Mouse (Mus musculus) v-Abl transformed pro-B cells (cell line): ENCODE measurements around the gene Olfr669.
"Not testable (repeated sequence)": the region's sequence is repeated elsewhere in the genome, so short reads cannot be mapped to it uniquely, and the experiment has no call there.

Experiments used
- in situ Hi-C, 2 experiments: fragments of 400-800 bp; cut with MboI; formaldehyde crosslinking; loops; one replicate each; pipeline ENCODE4 v1.15.1; 2025; ENCODE audit not compliant: unreplicated experiment in 2 of 2

Olfr669 gene

GRCm38 (mm10) chr7:104933940-104934339, at the start of gene Olfr669:
Olfr669 (plus strand) TSS chr7:104934240.
- in situ Hi-C loops, result no loop called here

- in situ Hi-C loops, result no loop called here
Observed at GRCm38 (mm10) chr7:104895852-104896251, 38.2 kb upstream of the Olfr669 start, which contains the start of gene Olfr666. Olfr666 (minus strand) TSS chr7:104895952.

- in situ Hi-C loops, result no loop called here
Observed at GRCm38 (mm10) chr7:104921382-104921781, 12.7 kb upstream of the Olfr669 start, which contains the start of gene Olfr667. Olfr667 (minus strand) TSS chr7:104921482.

- in situ Hi-C loops, result no loop called here
Observed at GRCm38 (mm10) chr7:104927957-104928356, 6.1 kb upstream of the Olfr669 start, which contains the start of gene Olfr668. Olfr668 (minus strand) TSS chr7:104928057.

DNA sequence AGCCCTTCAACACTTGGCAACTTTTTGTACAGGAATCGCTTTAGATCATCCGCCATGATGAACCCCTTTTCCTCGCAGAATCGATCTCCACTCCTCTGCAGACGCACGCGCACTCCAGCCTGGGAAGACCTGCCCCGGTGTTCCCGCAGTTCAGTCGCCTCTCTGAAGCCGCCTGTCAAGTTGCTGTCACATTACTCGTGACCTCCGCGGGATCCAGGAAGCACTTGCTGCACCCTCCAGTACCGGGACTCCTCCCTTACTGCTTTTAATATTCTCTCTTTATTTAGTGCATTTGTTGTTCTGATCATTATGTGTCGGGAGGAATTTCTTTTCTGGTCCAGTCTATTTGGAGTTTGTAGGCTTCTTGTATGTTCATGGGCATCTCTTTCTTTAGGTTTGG, 16.2 kb downstream of the Olfr669 start:
- in situ Hi-C loops, result not testable (repeated sequence)

GRCm38 (mm10) chr7:104962520-104962919, 28.5 kb downstream of the Olfr669 start, which contains the start of gene Olfr670:
Olfr670 (minus strand) TSS chr7:104962620.
- in situ Hi-C loops, result no loop called here

GRCm38 (mm10) chr7:104972507-104972906, 38.5 kb downstream of the Olfr669 start:
- in situ Hi-C loops, result not testable (repeated sequence)

DNA sequence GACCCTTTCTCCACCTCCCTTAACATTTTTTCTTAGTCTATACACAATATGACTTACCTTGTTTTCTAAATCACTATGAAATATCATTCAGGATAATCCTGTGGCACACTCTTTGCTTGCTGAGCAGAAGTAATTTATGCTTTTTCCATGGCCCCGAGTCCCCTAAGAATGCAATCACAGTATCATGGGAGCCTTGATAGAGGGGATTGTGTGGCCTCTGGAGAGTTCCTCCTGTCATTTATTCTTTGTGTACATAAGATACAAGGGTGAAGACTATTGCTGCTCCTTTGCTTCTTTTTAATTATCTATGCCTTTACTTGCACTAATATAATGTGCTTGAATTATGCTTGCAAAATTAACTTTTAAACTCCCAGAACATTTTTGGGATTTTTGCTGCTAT, 45.0 kb downstream of the Olfr669 start, which contains the start of gene Olfr671:
Gene Olfr671 (minus strand): TSS at position 101 of the 400 bp plus-strand sequence.
- in situ Hi-C loops, result no loop called here
